Mouse (Mus musculus) cerebellum, postnatal 4 days (tissue): ENCODE measurements around the gene 1700015G11Rik.

ENCODE experiments used
- DNase-seq, 2 experiments: peaks; one replicate each; pipeline ENCODE4 v3.0.0; 2022; ENCODE audit warnings: low spot score in 2 of 2, mixed read lengths in 1 of 2

Gene 1700015G11Rik

DNA sequence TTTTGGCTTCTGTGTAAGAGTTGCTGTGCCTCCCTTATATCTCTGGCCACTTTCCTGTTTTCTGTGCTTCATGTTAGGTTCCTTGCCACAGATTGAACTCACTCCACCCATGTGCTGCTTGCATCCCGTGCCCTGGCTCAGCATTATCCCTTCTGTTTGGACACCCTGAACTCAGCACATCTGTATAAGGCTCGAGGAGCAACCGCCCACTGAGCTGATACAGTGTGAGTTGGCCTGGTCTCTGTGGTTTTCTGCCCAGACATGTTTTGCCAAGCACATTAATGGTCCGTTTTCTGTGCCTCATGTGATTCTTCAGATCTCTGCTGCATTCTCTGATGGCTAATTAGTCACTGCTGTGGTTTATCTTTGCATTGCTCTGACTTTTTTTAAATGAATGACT, 47.9 kb downstream of the 1700015G11Rik start:
- no peak for DNase-seq

DNA sequence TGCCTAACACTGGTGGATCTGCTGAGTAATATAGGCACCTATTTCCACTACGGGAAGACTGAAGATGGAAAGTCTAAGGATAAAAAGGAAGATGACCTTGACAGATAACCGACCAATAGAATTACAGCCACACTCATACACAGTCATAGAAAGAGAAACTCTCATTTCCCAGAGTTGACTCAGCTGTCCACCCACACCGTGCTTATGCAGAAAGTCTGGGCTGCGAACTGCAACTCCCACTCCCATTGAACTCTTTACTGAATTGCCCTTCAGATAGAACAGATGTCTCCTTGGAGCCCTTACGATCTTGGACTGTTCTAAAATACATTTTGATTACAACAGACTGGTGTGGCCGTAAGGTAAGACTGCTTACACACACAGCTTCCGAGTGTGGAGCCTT, 50.8 kb downstream of the 1700015G11Rik start:
- no peak for DNase-seq

DNA sequence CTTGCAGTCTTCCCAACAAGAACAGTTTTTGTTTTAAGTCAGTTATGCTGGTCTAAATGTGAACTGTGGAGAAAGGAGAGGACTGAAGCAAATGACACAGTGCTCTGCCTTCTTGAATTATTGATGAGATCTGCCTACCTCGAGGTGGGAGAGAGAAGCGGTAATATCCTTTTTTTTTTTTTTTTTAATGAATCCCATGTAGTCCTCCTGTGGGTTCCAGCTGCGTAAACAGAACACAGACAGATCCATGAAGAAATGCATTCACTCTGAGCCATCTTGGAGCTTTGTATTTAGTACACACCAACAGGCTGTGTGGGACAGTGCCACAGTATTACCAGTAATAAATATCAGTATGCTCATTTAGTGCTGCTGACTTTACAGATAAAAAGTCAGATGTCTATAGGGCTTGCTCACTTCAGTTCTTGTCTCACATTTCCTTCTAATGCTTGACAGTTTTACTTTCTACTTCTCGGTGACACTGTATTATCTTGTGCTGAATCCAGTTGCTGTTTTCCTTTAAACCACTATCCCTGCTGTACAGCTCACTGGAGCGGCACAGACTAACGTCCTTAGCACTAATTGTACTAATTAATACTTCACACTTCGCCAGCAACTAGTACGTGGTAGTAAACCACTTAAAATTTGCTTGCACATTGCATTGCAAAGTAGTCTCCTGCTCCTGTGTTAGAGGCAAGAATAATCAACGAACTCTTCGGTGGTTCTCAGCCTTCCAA, 53.1 kb downstream of the 1700015G11Rik start:
- no peak for DNase-seq
